Mouse (Mus musculus) right cerebral cortex, postnatal 10 days (tissue): ENCODE results near the gene Unc5b.

ENCODE experiments used
- DNase-seq, 2 experiments: peaks; one replicate each; pipeline ENCODE4 v3.0.0; 2021; ENCODE audit warnings: low spot score in 2 of 2

Gene Unc5b

DNA sequence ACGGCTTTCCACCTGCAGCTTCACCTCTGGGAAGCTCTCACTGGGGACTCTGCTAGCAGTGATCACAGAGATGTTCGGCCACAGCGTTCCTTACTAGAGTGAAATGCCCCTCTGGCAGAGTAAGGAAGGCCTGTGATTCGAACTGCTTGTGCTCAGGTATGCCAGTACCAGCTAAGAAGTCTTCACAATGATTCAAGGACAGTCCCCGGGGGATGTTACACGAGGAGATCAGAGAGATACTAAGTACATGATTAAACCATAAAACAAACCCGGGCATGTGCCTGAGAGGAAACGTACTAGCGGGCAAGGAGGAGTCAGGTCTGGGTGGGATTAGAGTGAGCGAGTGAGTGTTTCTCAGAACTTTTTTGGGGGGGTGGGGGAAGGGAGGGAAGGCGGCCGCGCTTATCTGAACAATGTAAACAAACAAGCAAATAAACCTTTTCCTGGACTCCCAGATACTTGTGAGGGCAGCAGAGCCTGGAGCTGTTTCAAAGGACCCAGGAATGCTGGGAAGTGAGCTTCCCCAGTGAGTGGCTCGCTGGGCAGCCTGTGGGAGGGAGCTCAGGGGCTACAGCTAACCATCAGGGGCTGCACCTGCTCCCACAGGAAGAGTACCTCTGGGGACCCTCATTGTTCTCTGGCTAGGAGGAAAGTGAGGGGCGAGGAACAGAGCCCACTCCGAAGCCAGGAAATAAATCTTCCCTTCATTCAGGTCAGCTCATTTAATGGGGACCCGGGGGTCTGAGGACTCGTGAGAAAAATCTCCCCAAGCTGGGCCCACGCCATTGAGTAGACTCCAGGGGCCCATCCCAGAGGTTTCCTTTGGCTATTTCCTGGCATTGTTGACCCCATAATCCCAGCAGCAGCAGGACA is 30.9 kb downstream of the Unc5b start:
- no peak for DNase-seq

DNA sequence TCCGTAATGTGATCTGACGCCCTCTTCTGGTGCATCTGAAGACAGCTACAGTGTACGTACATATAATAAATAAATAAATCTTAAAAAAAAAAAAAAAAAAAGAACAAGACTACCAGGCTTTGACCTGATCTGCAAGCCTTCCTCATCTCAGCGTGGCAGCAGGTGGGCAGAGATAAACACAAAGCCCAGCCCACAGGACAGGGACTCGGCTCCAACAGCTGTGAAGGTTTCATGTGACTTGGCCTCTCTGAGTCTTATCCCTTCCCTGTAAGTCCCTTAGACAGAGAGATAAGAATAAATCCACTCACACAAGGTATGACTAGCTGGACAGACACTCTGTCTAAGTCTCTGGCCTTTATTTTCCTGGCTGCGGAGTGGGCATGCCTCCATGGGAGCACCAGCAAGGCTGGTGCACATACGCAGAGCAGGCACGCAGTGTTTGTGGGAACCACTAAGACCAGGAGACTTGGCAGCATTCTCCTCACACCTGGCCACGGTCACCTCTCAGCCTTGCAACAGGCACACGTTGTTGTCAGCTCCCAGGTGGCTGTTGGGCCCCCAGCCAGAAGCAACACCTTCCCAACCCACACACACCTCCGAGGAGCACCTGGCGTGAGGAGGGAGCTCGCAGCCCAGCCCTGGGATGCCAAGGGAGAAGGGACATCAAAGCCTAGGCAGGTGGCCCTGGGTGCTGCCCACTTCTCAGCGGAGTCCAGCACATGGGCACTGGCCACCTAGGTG is 33.5 kb downstream of the Unc5b start:
- no peak for DNase-seq

DNA sequence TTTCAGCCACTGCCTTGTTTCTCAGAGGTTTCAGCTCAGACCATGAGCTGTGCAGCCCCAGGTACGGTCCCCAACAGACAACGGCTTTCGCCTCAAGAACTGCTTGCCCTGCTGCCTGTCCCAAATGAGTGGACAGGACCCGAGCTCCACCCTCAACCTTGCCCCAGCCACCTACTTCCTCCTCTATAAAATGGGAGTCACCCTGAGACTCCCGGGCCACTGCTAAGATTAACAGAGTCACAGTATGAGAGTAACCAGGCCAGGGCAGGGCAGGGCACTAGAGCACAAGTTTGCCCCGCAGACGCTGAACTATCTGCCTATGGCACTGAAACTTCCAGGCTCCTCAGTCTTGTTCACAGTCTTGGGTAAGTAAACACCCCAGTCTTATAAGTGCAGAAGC is 34.9 kb downstream of the Unc5b start:
- DNase-seq: no peak

DNA sequence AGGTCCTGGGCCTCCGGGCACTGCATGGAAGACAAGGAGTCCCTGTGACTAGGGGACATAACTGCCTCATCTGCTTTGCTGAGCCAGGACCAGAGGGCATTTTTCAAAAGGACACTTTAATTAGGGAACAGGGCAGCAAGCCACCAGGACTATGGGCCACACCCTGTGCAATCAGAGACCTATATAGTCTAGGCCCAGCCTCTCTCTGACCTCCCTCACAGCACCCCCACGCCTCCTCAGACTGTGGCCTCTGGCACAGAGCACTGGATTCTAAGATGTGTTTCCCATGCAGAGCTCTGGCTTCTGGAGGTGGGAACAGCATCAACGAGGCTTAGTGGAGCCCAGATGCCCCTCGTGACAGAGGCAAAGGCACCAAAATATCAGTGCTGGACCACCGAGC is 35.4 kb downstream of the Unc5b start:
- DNase-seq: no peak

- no peak for DNase-seq
These were observed 36.6 kb downstream of the Unc5b start for GRCm38 (mm10) chr10:60794792-60795191.

DNA sequence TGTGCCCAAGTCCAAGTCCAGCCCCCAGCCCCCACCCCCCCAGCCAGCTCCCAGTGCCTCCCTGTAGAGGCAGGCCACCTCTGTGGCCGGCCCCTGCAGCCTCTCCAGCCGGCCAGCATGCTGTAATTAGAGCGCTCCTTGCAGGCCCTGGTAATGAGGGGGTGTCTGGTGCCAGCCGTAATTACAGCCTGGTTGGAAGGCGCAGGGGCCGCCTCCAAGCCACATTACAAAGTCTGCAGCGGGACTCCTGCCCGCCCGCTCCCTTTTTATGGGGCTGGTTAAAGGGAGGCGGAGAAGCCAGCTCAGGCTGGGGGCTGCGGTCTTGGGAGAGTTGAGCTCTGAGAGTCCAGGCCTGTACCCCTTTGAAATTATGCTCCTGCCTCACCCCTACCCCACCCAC is 37.0 kb downstream of the Unc5b start:
- peak; percentile 68 to 70 for DNase-seq

GRCm38 (mm10) chr10:60792841-60793240 is 38.5 kb downstream of the Unc5b start:
- no peak for DNase-seq

DNA sequence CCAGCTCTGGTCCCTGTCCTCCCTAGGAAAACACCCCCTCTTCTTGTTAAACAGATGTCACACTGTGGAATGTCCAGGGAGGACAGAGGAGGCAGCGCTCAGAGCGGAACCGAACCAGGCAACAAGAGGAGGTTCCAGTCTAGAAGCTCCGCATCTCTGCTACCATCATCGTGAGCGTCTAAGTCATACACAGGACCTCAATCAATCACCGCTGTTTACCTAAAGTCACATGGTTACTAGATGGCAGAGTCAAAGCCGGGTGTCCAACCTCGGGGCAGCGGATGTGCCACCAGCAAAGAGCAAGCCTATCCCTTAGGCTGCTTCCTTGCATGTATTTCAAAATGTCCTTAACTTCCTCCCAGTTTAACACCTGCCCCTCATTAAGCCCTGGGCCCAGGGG is 39.0 kb downstream of the Unc5b start:
- no peak for DNase-seq

DNA sequence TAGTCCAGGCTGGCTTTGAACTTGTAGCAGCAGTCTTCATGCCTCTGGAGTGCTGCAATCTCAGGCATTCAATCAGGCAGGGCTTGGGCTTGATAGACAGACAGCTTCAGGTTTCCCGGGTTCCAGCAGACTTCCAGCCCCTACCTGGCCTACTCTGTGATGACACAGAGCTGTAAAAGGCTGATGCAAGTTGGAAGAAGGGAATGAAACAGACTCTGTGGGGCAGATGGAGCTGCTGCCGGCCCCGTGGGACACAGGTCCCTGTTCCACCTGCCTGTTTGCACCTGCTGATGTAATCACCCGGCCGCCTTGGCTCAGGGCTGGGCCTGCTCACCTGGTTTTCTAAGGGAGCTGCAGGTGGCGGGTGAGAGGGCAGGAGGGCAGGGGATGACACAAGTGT is 40.5 kb downstream of the Unc5b start:
- DNase-seq: no peak

GRCm38 (mm10) chr10:60787303-60788074 is 43.9 kb downstream of the Unc5b start:
- no peak for DNase-seq

DNA sequence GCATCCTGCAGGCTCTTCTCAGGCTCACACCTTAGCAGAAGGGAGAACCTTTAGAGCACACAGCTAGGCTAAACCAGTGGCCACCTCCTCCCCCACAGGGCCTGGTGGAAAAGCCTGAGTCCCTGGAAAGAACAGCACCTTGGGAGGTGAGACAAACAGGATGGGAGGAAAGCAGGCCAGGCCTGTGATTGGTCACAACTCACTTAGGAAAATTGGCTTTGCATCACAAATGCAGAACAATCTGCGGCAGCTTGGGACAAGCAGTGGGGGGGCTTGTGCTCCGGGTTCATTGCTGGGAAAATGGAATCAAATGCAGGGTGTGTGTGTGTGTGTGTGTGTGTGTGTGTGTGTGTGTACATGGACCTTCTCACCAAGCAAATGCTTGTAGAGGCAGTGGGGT is 47.8 kb downstream of the Unc5b start:
- DNase-seq: no peak

- DNase-seq: peak; percentile 53 to 78
These were observed 51.8 kb downstream of the Unc5b start for GRCm38 (mm10) chr10:60779628-60780027.

DNA sequence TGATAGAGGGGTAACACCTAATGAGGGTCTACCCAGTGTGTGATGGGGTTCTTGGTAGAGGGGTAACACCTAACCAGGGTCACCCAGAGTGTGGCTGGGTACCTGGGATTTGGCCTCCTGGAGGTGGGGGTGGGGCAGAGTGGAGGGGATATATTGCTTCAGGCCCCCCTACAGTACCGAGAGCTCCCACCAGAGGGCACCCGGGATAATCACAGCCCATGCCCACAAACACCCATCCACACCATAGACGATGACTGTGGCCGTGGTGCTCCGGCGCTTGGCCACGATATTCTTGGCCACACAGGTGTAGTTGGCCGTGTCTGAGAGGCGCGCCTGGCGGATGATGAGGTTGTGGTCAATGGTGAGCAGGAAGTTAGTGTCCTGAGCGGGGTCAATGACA is 52.8 kb downstream of the Unc5b start:
- peak; percentile 40 to 62 for DNase-seq

GRCm38 (mm10) chr10:60775473-60775872 is 55.9 kb downstream of the Unc5b start:
- DNase-seq: no peak

DNA sequence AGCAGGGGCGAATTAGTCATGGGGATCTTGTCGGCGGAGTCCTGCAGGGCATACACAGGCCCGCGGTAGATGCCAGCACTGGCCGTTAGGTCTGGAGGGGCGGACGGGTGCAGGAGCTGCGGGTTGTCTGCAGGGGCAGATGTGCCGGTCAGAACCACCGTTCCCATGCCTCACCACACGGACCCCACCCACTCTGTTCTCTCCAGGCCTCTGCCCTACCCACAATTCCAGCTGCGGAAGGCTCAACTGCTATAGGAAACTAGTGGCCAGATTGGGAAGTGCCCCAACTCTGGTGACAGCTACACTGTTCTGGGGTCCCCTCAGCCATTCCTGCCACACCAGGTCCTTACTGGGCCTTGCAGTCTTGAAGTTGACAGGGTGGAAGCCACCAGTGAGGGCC is 56.8 kb downstream of the Unc5b start:
- no peak for DNase-seq

DNA sequence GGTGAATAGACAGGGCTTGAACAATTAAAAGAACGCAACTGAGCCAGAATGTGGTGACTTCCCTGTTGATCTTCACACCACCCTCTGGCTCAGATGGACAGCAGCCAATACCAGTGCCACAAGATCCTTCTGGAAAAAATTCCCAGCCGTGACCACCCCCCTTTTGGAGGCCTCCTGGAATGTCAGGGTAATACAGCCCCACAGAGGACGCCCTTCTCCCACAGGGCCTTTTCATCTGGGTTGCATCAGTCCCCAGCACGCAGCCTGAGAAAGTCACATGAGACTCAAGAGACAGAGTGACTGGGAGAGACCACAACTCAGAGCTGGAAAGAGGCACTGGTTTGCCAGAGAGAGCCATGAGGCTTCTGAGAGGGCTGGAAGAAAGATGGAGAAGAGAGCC is 60.5 kb downstream of the Unc5b start:
- DNase-seq: no peak

- DNase-seq: no peak
These were observed 62.8 kb downstream of the Unc5b start for GRCm38 (mm10) chr10:60768614-60769013.

DNA sequence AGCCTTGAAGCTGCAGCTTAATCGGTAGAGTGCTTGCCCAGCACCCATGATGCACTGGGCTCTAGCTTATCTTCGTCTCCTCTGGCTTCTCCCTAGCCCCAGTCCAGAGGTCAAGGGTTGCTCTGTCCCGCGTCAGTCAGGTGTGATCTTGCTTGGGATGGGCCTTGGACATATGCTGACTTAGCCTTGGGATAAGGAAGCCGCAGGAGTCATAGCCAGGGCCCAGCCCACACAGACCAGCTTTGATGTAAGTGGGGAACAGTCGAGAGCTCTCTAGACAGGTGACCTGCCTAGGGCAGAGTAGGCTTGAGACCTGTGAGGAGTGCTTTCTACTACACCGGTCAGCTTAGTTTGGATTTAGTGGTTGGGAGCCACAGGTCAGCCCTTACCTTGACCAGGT is 64.0 kb downstream of the Unc5b start:
- no peak for DNase-seq

DNA sequence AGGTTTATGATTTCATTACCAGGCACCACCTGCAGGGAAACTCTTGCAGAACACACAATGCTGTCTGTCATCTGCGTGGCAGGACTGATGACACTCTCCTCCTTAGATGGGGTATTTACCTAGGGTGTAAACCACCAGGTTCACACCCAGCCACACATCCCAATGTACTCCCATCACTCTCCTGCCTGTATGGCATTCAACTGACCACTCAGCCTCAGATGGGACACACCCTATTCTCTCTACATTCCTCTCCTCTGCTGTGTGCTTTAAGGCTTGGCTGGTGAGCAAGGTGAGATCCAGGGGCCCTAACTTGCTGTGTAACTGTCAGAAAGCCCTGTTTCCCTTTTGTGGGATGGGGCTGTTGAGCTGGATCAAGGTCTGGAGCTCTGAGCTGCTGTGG is 69.3 kb downstream of the Unc5b start:
- no peak for DNase-seq

DNA sequence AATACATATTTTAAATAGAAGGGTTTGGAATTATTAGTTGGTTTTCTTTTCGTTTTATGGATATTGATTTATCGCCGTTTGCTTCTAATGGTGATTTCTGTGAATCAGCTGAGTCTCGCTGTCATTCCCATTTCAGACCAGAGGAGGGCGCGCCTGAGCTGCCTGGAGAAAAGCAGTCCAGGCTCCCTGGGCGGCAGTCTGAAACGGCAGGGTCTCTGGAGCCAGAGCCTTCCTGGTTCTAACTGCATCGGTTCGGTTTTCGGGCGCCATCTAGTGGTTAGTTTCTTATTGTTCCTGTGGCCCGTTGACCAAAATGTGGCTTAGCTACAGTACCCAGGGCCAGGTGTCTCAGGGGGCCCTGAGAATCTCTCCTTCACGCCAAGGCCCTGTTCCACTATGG is 71.0 kb downstream of the Unc5b start:
- DNase-seq: peak; percentile 94 to 96

- peak; percentile 69 to 80 for DNase-seq
These were observed 74.4 kb downstream of the Unc5b start for GRCm38 (mm10) chr10:60756992-60757391.

- no peak for DNase-seq
These were observed 75.2 kb downstream of the Unc5b start for GRCm38 (mm10) chr10:60756146-60756545.
